Mouse (Mus musculus): ENCODE data around the gene Hey2.

Gene Hey2

DNA sequence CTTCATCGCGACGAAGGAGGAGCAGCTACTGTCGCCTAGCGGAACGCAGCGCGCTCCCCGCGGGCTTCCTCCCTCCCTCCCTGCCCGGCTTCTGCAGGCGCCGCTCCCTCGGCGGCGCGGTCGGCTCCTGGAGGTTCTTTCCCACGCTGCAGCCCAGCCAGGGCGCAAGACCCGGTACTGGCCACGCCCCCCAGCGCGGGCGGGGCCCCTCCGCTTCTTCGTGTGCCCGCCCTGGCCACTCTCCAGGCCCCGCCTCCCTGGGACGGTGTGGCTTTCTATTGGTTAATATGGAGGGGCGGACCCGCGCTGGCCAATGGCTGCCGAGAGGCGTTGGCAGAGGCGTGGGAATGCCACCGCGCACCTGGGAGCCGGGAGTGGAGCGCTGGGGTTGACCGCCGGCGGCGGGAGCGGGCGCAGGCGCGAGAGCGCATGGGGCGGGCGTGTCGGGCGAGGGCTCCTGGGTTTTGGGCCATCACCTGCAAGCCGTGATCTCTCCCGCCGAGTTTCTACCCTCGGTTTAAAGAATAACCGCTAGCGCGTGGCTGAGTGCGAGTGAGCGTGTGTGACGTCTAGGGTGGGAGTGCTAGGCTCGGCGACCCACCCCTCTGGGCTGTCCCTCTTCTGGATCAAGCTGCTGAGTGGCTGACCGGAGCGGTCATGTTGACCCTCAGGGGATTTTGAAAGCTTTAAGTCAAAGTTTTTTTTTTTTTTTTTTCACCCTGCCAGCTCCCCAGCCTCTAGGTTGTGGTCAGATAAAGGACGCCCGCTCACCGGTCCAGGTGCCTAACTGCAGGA is at the start of gene Hey2:
Gene Hey2 (minus strand): TSS at position 159 of the 795 bp plus-strand sequence.
- DNase-seq: peak; percentile 98 to 99

DNA sequence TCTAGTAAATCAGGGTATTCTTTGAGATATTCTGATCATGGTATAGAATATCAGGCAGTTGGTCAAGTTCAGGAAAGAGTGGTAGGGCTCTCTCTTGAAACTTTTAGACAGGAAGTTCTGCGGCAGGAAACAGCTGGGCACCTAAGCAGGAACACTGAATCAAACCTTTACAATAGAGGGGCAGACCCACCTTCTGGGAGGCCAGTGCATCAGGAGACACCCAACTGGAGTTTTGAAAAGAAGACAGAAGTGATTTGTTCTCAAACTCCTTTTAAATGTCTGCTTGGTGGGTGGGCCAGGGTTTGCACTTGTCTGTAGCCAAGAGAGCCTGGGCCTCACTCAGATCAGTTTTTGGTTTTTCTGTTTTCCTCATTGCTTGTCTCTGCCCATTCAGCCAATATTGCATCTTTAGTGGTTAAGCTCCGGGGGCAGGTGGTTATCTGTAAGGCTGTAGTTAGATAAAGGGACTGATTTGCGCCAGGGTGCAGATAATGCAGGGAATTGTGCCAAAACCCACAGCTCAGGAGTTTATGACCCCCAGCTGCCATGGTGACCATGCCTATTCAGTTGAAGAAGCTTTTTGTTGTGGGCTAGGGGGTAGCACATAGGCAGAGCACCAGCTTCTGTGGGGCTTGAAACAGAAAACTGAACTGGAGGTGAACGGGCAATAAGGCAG is 40.6 kb upstream of the Hey2 start:
- DNase-seq: no peak

DNA sequence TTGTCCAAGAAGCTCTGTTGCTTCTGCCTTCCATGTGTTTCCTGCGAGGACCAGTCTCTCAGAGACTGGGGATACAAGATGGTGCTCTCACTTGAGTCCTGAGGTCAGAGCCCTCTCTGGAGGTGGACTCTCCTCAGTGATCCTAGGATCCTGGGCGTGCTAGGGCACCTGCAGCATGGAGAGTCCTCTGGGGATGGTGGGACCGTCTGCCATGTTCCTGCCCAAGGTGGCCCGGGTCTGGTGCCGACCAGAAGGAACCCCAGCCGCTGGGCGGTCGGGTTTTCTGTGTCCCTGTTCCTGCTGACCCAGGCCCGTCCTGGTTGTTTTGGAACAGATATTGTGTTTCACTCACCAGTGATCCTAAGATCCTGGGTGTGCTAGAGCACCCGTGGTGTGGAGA is 38.5 kb upstream of the Hey2 start:
- no peak for DNase-seq

DNA sequence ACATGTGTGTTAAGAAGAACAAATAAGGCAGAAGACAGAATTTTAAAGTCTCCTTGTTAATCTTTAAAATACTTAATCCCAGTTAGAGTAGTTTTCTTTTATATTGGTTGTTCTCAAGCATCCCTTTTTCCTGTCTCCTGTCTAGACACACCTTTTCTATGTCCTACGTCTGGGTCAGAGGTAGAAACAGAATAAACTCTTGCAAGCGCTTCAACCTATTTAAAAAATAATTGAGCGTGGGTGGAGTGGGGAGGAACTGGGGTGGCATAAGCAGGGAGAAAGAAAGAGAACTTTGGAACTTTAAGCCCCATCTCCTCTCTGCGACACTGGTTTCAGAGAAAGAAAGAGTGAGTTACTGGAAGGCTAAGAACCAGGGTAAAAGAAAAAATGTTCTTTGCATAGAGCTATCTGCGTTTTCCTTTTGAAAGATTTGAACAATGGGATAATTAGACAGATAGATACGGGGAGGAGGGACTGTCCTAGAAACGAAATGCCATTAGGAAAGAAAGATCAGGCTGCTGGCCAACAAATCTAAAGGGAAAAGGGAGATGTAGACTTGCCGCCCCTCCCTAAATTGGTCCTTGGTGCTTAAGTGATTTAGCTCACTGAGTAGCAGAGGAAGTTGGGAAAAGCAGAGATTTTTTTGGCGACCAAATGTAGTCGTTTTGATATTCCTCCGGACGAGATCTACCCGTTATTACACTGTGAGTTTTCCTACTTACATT is 2.7 kb upstream of the Hey2 start:
- no peak for DNase-seq

DNA sequence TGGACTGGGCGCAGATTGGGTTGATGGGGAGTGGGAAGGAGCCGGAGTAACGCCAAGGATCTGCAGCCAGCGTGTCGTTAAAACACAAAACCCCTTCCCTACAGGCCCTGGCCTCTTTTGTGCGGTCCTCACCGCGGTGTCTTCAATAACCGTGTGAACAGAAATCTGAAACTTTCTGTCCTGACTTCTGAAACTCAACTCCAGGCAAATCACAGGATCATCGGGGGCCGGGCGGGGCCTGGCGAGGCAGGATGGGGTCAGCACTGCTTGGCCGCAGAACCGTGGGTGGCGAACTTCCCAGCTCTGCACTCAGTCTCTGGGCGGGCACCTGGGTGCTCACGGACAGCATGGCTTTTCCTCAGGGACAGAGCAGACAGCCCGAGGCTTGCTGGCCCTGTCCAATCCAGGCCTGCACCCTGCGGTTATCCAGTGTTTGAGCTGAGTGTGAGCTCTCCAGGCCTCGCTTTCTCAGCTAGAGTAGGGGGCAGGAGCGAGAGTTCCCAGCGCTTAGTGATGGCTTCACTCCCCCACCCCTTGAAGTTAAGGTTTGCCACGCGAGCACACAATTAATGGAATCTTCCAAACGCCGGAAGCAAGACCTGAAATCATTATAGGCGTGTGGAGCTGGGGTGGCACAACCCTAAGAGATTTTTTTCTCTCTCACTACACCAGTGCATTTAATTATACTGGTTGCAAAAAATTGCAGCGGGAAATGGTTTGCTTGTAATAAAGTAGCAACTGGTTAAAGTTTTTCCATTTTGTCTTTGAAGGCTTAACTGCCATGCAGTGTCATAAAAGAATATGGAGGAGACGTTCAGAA is 1.8 kb upstream of the Hey2 start:
- DNase-seq: peak in 1 of 2 experiments; percentile 3

DNA sequence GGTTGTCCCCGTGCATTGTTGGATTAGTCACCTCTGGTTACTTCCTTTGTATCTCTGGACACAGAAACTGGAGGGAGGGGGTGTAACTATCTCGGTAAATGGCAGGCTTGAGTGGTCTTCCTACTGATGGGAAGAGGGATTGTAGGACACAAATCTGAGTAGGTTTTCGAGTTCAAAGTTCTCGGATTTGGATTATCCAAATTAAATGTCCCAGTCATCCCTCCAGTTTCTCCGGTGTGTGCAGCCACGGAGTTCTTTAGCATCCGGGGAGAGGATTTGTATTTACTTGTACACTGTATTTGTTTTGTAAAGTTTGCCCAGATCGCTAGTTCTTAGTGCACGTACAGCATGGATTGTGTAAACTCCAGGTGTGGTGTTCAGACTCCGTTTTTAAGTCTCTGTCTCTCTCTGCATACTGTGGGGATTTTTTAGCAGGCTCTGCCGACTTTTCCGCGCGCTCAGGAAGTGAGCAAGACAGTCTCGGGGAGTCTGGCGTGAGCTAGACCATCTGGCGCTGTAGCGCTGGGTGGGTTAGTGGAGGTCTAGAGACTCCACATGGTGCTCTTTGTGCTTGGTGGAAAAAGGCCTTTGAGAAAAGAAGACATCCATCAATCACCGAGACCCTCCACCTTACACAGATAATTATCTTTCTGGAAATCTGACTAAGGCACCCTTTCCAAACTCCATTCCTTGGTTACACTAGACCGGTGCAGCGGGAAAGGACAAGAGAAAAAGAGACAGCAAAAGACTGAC is 1.0 kb upstream of the Hey2 start:
- DNase-seq: peak in 1 of 2 experiments; percentile 11

DNA sequence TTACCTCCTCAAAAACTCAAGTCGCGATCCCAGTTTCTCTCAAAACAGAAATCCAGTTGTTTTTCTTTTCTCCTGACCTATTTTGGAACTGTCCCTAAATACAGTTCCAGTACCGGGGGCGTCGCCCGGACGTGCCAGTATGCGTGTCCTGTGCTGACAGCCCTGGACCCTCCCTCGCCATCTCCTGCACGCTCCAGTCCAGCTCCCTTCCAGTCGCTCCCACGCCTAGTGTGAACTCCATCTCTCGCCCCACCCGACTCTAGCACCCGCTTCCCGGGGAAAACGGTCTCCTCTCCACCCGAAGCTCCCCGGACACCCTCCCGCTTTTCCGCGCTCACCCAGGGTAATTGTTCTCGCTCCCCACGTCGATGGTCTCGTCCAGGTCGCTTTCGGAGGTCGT is 373 bp downstream of the Hey2 start:
- DNase-seq: no peak

DNA sequence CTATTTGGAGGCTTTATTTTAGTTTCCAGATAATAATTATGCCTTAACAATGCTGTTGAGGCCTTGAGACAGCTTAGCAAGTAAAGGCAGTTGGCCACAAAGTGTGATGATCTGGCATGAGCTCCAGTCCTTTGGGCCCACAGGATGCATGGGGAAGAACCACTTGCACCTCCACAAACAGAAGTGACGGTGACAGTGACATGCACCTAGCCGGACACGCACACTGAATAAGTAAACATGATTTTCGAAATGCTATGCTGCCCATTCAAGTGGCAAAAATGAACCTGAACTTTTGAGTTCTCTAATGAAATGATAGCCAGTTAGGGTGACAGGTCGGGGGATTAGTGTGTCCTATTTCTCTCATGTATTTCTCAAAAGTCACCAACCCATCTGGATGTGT is 1.8 kb downstream of the Hey2 start:
- DNase-seq: no peak

DNA sequence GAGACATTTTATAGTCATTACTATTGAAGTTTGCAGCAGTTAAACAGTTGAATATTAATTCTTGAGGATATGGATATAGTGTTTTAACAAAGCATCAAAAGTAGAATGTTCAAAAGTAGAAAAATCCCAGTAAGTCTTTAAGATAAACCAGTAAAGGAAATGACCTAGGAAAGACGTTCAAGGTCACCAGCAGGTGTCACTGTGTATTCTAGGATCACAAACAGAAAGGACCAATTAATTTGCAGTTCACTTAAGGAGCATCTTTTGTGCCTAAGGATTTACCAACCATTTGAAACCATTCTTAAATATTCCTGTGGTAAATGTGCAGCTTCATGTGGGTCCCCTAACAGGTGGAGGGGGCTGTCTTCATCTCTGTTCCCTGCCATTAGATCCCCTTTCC is 4.4 kb downstream of the Hey2 start:
- DNase-seq: peak in 1 of 2 experiments; percentile 12

DNA sequence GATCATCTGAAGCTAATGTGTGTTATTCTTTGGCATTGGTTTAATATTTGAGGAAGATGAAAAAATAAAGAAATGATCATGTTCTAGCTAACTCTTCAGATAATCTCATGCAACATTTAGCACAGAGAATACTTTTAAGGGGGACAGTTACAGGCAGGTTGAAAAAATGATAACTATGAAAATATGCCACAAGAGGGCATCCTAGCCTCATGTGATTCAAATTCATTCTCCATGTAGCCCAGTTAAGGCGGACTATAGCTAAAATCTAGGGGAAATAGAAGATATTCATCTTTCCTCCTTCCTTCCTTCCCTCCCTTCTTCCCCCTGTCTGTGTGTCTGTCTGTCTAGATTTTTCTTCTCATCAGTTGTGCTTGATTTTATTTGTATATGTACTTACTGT is 17.6 kb downstream of the Hey2 start:
- peak in 1 of 2 experiments; percentile 35 for DNase-seq

DNA sequence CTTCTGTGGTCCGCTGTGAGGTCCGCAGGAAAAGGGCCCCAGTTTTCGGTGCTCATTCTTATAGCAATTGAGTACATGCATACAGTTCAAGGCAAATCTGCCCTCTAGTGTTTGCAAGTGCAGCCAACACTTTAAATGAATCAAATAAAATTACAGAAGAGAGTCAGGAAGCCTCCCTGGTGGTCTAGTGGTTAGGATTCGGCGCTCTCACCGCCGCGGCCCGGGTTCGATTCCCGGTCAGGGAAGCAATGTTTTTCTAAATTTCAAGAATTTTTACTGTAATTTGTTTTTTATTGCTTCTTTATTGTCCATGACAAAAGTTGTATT is 31.7 kb downstream of the Hey2 start:
- DNase-seq: peak; percentile 79 to 85

DNA sequence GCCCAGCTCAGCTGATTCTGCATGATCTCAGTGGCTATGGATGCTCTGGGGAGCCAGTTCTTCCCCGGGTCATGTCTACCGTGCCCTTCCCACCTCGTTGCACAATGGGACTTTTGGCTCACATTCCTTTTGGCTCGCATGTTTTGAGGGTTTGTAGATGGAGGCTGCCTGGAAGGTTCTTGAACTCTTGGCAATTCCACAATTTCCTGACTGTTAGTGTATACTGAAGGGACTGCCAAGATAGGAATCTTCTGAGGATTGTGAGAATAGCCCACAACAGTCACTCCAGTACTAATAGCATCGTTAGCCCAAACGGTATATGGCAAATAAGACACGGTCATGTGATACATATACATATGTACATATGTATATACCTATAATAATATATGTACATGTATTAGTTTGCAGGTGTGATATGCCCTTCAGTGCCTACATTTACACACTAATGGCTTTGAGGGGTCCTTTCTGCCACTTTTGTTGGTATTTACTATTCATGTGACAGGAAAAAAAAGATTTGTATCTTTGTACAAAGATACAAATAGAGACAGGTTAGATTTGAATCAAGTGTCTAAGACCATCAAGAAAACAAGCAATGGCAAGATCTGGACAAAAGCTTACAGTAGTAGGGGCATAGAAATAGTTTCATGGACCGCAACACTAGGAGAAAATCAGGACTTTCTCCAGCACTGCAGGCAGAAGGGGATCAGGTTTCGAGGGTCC is 32.2 kb downstream of the Hey2 start:
- DNase-seq: peak; percentile 29 to 50

DNA sequence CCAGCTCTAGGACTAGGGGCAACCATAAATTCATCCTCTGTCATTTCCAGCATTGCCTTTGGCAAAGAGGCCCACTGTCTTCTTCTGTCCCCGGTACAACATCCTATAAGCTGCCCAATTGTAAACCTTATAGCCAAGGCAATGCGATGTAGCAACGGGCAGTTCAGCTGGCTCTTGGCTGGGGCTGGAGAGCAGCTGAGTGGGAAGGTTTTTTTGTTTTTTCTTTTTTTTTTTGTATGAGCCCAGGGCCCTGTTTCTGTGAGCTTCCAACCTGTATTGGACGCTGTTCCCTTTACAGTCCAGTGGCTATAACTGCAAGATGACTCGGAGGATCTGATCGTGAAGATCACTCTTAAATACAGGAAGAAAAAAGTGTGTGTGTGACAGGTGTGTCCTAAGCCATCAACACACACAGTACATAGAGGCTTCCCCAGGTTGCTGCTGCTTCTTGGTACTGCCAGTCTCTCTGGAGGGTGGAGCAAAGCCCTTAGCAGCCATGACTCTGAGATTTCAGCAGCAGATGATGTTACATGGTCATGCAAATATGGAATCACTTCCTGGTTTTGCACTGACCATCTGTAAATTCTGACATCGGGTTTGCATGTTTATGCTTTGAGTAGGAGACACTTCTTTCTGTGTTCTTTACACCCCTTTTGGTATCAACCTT is 38.9 kb downstream of the Hey2 start:
- DNase-seq: no peak

DNA sequence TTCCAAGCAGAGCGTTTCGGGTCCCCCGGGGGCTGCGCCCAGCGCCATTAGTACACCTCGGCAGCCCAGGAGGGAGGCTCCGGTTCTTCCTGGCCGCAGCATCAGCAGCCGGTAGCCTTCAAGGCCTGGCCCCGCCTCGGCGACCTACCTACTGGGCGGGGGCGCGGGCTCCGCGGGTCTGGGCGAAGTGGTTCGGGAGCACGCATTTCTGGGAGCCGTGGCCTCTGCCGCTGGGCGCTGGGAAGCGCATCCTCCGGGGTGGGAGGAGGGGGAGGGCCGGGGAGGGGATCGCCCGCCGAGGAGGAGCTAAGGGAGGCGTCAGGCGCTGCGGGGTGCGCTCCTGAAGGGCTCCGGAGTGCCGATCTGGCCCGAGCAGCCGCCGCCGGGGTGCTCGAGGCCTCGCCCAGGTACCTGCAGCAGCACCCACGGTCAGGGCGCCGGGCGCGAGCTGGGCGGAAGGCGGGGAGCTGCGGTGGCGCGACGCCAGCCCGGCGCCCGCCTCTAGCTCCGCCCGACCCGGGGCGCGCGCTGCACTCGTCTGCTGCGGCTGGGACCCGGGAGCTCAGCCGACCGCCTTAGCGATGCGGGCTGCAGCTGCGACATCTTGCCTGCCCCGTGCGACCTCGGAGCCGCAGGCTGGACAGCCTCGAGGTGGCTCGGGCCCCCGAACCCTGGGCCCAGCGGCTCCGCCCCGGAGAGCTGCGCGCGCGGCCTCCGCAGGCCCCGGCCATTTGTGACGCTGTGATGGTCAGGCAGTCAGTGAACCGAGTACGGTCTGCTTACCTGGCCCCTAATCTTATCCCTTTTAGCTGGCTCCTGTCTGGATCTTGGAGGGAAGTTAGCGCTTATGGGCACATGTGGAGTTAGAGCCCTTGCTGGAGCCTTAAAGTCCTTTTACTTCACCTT is 39.7 kb downstream of the Hey2 start, which contains the start of gene Ncoa7:
Gene Ncoa7 (minus strand): TSS at position 646 of the 906 bp plus-strand sequence.
- DNase-seq: peak; percentile 85 to 87

DNA sequence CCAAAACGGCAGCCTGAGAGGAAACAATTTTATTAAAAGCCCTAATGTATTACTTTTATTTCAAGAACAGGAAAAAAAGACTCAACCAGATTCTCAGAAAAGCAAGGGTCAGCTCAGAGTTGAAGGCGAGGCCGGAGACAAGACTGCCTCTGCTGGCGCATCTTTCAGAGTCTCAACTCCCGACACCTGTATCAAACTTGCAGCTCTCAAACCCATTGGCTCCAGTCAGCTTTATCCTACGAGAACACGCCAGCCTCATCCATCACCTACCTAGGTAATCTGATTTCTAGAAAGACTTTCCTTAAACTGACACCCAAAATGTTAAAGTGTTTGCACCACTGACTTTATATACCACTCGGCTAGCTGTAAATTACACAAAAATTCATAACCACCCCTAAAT is 40.6 kb downstream of the Hey2 start:
- no peak for DNase-seq

DNA sequence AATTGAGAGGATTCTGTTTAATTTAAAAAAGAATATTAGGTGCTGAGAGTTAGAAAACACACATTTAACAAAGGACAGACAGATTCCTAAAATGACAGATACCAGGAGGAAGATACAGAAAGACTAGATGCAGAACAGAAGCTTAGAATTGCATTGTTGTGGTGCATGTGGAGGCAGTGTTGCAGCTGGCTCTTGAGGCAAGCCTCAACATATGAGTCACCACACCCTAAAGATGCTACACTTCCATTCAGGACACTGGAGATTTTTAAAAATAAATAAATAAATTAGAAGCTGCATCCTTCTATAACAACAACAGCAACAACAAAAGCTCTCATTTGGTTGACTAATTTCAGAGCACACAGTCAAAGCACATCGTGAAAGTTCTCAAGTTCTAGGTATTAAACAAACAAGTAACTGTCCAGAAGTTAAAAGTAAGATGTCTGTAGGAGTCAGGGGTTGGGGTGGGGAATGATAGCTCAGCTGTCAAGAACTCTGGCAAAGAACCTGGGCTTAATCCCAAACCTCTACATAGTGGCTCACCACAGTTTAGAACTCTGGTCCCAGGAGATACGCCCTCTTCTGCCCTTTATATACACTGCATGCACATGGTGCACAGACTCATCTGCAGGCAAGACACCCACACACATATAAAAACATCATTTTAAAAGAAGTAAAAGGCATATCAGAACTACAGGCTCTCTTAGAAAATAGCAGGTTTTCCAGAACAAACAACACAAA is 42.7 kb downstream of the Hey2 start:
- no peak for DNase-seq

DNA sequence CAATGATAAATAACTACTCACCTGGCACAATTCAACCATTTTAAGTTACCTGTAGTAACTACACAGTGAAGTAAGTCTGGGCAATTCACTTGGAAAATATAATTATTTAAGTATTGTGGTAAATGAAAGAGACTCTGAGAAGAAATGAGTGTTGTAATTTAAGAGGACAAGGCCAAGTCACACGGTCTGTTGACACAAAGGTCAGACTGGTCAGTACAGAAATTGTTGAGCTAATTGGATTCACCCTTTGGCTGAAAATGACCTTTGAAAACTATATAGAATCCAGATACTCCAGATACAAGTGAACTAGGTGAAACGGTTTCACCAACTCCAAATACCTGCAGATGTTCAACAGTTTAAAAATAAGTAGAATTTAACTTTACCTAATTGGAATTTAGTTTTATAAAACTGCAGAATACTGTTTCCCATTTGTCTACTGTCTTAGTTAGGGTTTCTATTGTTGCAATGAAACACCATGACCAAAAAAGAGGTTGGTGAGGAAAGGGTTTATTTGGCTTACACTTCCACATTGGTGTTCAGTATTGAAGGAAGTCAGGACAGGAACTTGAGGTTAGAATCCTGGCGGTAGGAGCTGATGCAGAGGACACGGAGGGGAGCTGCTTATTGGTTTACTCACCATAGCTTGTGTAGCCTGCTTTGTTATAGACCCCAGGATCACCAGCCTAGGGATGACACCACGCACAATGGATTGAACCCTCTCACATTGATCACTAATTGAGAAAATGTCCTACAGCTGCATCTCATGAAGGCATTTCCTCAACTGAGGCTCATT is 45.9 kb downstream of the Hey2 start:
- DNase-seq: no peak

DNA sequence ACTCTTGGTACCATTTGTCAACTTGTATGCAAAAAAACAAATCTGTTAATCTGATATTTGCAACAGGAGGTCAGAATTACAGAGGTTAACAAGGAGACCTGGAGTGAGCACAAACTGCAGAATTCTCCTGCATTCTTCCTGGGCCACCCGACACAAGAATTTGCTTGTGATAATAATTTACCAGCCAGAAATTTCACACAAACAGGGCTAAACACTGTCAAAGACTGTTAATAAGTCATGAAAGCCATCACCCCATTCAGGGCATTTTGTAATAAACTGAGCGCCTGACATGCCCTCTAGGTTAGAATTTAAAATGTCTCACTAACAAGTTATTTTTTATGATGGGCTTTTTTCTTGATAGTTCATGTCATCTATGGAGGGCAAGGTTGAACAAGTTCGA is 51.6 kb downstream of the Hey2 start:
- DNase-seq: peak; percentile 69 to 88

All from kidney, adult 8-10 months (tissue).